Mouse (Mus musculus): Measurements from ENCODE around the gene Ralgps1.

Gene Ralgps1

DNA sequence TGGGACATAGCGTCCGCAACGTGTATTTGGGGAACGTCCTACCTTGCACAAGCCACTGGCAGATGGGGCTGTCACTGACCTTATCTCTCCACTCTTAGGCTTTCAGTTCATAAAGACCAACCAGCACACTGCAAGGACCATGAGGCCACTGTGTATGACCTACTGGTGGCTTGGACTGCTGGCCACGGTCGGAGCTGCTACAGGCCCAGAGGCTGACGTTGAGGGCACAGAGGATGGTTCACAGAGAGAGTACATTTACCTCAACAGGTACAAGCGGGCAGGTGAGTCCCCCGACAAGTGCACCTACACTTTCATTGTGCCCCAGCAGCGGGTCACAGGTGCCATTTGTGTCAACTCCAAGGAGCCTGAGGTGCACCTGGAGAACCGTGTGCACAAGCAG lies 143.2 kb downstream of the Ralgps1 start:
- no peak for TF ChIP-seq GATA4 (IDR thresholded peaks at IDR 0.05; ENCODE audit: insufficient replicate concordance, low read length)

GRCm38 (mm10) chr2:33225921-33226320 lies 145.4 kb downstream of the Ralgps1 start:
- no peak for TF ChIP-seq GATA4 (IDR thresholded peaks at IDR 0.05; ENCODE audit: insufficient replicate concordance, low read length)

GRCm38 (mm10) chr2:33223656-33224358 lies 147.5 kb downstream of the Ralgps1 start:
- TF ChIP-seq GATA4 (IDR thresholded peaks at IDR 0.05; ENCODE audit: insufficient replicate concordance, low read length): no peak

DNA sequence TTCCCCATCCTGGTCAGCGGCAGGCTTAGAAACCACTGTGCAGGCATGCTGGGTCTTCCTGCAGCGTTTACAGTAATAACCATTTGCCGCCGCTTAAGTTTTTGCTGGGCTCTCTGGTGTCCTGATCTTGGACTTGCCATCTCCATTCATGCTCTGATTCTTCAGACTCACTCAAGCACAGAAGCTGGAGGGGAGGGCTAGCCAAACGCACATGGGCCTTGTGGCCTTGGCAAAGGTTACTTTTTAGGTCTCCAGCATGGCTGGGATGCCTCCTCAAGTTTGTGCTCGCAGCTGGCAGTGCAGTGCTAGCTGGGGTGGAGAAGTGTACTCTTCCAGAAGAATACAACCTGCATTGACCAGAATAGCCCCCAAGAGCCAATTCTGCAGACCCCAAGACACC lies 148.8 kb downstream of the Ralgps1 start:
- TF ChIP-seq GATA4 (IDR thresholded peaks at IDR 0.05; ENCODE audit: insufficient replicate concordance, low read length): no peak

DNA sequence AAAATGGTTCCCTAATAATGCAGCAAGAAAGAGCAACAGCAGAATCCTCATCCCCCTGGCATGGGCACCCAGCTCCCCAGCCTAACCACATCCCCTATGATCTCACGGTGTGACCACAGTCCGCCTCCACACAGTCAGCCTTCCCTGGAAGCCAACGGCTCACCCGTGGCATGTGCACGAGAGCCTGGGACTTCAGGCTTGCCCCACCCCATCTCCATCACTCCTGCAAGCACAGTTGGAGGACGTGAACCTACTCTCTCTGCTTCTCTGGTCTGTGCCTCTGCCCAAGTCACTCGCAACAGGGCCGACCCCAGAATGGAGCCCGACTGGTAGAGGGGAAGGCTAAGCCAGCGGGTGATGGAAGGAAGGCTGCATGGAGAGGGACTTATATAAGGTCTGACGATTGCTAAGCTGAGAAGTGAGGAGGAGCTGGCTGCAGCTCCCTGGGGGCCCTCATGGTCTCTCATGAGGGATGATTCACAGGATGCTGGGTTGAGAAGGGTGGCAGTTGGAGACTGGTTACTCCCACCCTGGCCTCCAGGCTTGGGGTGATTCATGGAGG lies 149.9 kb downstream of the Ralgps1 start:
- TF ChIP-seq GATA4 (IDR thresholded peaks at IDR 0.05; ENCODE audit: insufficient replicate concordance, low read length): no peak

DNA sequence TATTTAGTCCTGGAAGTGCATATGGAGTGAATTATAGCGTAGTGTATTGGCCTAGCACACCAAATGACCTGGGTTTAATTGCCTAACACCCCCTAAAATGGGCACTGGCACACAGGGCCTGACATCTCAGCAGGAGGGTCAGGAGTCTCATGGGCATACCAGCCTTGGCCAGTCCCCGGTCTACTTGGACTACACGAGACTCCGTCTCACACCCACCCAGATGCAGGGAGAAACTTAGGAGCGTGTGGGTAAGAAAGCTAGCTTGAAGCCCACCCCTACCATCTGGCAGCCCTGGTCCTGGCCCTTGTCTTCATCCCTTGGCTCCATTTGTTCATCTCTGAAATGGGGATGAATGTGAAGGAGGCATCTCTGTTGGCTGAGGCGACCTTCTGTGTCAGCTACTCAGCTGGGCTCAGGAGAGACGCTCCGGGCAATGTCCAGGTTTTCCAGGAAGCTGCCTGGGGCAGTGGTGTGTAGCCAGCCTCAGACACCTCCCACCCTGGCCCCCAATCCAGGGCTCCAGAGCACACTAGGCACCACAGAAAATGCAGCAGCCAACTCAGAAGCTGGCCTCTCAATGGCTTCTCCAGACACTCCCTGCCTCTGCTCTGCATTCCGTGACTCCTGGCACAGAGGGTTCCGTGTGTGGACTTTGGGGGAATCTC lies 150.5 kb downstream of the Ralgps1 start:
- TF ChIP-seq GATA4 (IDR thresholded peaks at IDR 0.05; ENCODE audit: insufficient replicate concordance, low read length): no peak

GRCm38 (mm10) chr2:33220246-33220645 lies 151.0 kb downstream of the Ralgps1 start:
- no peak for TF ChIP-seq GATA4 (IDR thresholded peaks at IDR 0.05; ENCODE audit: insufficient replicate concordance, low read length)

DNA sequence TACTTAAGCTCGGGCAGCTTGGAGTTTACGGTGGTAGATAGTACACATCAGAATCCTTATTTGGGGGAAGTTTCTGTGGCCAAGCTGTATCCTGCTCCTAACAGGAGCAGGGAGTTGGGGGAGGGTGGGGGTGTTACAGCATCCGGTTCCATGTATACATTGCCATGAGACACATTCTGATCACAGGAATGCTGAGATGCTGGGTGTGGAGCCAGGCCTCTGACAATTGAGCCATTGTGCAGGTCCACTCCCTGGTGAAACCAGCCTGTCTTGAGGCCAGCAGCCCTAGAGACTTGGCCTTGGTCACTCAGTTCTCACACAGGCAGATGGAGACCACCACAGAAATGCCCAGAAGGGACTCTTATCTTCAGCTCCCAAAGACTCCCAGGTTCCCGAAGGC lies 151.6 kb downstream of the Ralgps1 start:
- TF ChIP-seq GATA4 (IDR thresholded peaks at IDR 0.05; ENCODE audit: insufficient replicate concordance, low read length): no peak

- TF ChIP-seq GATA4 (IDR thresholded peaks at IDR 0.05; ENCODE audit: insufficient replicate concordance, low read length): no peak
Measured at GRCm38 (mm10) chr2:33218903-33219625, 152.2 kb downstream of the Ralgps1 start.

GRCm38 (mm10) chr2:33217425-33217794 lies 153.9 kb downstream of the Ralgps1 start:
- TF ChIP-seq GATA4 (IDR thresholded peaks at IDR 0.05; ENCODE audit: insufficient replicate concordance, low read length): no peak

DNA sequence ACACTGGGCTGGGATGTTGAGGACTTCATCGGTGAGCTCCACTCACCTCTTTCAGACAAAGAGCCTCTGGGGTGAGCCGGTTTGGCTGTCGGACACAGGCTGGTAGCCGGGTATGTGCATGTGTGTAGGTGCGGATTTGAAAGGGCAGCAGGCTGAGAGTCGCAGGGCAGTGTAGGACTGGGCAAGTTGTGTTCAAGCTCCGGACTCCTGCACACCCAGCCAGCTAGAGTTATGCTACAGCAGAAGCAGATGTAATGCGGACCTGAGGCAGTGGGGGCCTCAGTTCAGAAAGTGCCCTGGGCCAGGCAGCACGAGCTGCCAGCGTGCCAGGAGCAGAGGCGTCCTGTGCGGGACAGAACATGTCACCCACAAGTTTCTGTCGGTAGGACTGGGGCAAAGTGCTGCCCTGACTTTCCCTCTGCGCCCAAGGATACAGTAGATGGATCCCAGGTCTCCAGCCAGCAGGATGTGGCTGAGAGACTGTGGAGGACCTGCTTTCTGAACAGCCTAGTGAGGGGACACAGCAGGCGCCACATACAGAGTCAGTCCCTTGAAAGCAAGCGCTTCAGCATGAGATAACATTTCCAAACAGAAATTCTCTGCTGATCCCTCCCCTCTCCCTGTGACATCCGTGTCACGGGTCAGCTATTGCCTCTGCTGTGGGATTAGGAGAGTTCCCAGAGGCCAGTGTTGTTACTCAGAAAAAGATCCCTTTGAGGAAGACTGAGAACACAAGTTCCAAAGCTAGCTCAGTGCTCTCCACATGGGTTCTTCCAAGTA lies 154.5 kb downstream of the Ralgps1 start:
- TF ChIP-seq GATA4 (IDR thresholded peaks at IDR 0.05; ENCODE audit: insufficient replicate concordance, low read length): no peak

DNA sequence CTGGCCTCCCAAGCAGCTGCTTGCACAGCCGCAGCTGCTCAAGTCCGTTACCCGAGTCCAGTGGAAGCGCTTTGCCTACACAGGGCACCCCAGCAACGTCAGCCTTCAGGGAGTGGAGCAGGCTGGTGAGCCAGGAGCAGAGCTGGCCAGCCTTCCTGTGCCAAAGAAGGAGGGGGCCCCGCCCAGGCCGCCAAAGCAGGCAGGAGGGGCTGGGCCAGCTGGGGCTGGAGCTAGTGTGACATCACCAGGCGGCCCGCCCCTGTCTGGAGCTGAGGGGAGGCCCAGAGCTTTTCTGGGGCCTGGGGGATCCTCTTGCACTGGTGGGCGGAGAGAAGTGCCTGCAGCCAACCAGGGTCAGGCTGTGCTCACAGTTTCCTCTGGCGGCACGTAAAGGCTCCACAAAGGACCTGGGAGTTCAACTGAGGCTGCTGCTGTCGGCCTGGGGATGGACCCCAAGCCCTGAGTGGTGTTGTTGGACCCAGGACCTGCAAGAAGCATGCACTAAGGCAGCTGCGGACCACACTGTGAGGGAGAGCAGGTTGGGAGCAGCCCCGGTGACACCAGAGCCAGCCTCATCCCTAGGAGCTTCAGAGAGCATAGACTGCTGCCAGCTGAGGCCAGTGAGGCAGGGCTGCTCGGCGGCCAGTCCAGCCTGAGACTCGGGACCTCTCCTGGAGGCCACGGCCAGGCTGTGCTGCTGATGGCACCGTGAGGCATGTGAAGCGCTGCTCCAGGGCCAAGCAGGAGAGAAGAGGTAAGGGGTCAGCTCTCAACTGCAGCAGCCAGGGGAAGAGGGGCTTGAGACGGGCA lies 155.4 kb downstream of the Ralgps1 start, which contains the start of gene Angptl2:
Gene Angptl2 (plus strand): TSS at position 370 of the 810 bp plus-strand sequence.
- TF ChIP-seq GATA4 (IDR thresholded peaks at IDR 0.05; ENCODE audit: insufficient replicate concordance, low read length): no peak

DNA sequence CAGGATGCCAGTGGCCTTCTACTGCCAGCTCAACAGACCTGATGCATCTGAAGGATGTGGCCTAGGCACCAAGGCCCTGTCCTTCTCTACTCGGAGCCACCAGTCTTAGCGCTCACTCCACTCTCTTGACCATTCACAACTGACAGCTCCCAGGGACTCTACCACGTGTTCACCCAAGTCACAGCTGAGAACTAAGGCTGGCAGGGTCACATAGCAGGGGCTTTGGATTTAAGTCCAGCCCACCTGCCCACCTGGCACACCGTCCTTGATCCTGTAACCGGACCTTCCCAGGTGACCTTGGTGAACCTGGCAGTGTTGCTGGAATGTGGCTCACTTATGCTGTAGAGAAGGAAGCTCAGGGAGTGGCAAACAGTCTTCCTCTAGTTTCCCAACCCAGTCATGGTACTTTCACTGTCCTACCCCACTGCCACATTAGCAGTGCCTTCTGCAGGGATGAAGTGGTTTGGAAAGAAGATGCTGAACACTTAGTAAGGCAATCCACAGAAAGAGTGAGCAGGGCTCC lies 156.0 kb downstream of the Ralgps1 start:
- TF ChIP-seq GATA4 (IDR thresholded peaks at IDR 0.05; ENCODE audit: insufficient replicate concordance, low read length): no peak

- no peak for TF ChIP-seq GATA4 (IDR thresholded peaks at IDR 0.05; ENCODE audit: insufficient replicate concordance, low read length)
Measured at GRCm38 (mm10) chr2:33210841-33211240, 160.4 kb downstream of the Ralgps1 start.
